In the genomic region with DNA sequence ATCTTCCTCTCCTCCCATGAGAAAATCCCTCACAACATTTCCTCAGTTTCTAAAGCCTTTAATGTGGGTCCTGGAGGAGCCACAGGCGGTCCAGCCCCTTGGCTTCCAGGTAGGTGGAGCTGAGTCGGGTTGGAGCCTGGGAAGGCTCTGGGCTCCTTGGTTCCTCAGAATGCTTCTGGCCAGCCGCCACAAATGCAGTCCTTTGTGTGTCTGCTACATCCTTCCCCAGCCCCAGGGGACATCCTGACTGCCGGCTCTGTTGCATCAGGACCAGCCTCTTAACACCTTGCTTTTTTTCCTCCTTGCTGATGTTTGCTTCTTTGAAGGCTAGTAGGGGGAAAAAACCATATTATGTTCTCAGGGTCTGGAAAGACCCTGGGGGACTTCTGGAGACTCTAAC, we compare ENCODE assay signal across 19 mouse cellular contexts. TPM values are rescaled to one million over a fixed set of nuclear protein-coding genes. Genes with fewer than 3 reads are reported as not detected.
"Had no signal": no experiment of that assay in that cellular context is flagged by ENCODE, and none has a peak within 500 bp of the region (broad histone marks: within the 10 kb centered on the region; RNA-seq: fewer than 3 reads in every experiment).

No protein-coding gene starts in this region.

- H3K27ac ChIP-seq: kidney, embryonic 15.5 days; limb, embryonic 12.5 days; limb, embryonic 15.5 days; liver, embryonic 14.5 days; macrophage; midbrain, embryonic 13.5 days; stomach, postnatal 0 days had no signal

- H3K36me3 ChIP-seq: kidney, embryonic 15.5 days; limb, embryonic 12.5 days; limb, embryonic 15.5 days; midbrain, embryonic 13.5 days had no signal

- H3K27me3 ChIP-seq: kidney, embryonic 15.5 days; limb, embryonic 12.5 days; limb, embryonic 15.5 days; midbrain, embryonic 13.5 days had no signal

- ATAC-seq: liver, postnatal 0 days; lung, postnatal 0 days; midbrain, embryonic 13.5 days had no signal

- H3K4me2 ChIP-seq: kidney, embryonic 15.5 days; limb, embryonic 12.5 days; limb, embryonic 15.5 days; liver, embryonic 11.5 days; lung, embryonic 14.5 days; midbrain, embryonic 13.5 days had no signal

- H3K4me3 ChIP-seq: kidney, embryonic 15.5 days; limb, embryonic 12.5 days; limb, embryonic 15.5 days; midbrain, embryonic 13.5 days had no signal

- H3K9me3 ChIP-seq: kidney, embryonic 15.5 days; limb, embryonic 12.5 days; limb, embryonic 15.5 days; midbrain, embryonic 13.5 days had no signal

- H3K4me1 ChIP-seq: kidney, embryonic 15.5 days; limb, embryonic 12.5 days; limb, embryonic 15.5 days; midbrain, embryonic 13.5 days had no signal

- H3K9ac ChIP-seq: kidney, embryonic 15.5 days; limb, embryonic 12.5 days; limb, embryonic 15.5 days; liver, embryonic 14.5 days; liver, postnatal 0 days; lung, embryonic 14.5 days; midbrain, embryonic 13.5 days had no signal

- DNase-seq: kidney, adult 2 months; kidney, postnatal 14 days; kidney, postnatal 4 days; layer of hippocampus, adult 9-11 months; liver, postnatal 0 days; lung, embryonic 14.5 days; thymus, adult 2 months; thymus, postnatal 14 days; thymus, postnatal 4 days had no signal

RNA-seq across cellular contexts. Expression of a gene that starts 21.4 kb away (rescaled TPM):
- total RNA-seq: megakaryocyte, adult 5-6 weeks had no signal
